Mouse (Mus musculus): ENCODE results near the gene Stx5a. TPM values are rescaled to one million over a fixed set of nuclear protein-coding genes. Genes with fewer than 3 reads are reported as not detected.
A peak's percentile ranks its signal among the peaks of the same experiment; 100 is the strongest.

Stx5a gene
- total RNA-seq, 2 experiments from 2014 or later, result 37.4 to 40.5 TPM

DNA sequence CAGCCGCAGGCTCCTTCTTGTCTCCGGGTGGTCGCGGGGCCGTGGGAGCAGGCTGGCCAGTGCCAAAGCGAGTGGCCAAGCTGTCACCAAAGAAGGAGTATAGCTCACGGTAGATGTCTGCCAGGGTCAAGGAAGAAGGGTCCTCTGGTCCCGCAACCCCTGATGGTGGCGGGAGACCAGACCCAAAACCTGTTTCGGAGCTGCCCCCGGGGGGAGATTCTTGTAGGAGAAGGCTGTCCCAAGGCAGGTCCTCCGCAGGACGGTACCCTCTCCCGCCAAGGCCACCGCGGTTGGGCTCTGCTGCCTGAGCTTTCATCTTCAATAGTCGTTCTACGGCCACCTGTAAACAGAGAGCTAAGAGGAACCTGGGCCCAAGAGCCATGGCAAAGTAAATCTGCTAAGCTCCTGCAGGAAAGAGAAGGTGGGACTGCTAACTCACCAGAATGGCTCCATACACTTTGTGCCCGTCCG lies 33.8 kb downstream of the Stx5a start:
- intact Hi-C loops (cut with DNase I), result loop anchor here (5.0 kb wide), 1 partner anchor 42 kb away; the partner anchor contains the start of gene Ttc9c
- no peak for DNase-seq

DNA sequence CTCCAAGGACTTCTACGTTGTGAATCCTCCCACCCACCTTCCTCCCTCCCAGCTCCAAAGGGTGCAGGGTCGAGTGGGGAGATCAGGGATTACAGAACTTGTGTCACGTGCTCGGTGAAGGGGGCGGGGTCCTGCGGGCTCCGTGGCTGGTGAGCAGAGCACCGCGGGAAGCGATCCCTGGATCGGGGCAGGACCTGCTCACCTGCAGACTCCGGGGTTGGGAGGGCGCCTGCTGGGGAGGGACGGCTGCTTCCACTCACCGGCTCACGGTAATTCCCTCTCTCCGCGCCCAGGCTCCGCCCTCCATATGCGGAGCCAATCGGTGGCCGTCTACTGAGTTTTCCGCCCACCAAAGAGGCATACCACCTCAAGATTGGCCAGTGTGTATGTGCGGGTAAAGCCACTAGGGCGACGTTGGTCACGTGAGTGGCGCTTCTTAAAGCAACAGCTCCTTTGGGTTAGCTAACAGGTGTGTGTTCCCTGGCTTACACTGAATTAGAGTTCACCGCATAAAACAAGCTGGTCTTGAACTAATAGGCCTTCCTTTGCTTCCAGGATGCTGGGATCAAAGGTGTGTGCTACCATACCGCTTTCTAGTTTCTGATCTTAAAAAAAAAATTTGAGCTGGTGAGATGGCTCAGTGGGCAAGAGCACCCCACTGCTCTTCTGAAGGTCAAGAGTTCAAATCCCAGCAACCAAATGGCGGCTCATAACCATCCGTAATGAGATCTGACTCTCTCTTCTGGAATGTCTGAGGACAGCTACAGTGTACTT lies 45.0 kb downstream of the Stx5a start, which contains the start of gene Taf6l:
Taf6l (minus strand) TSS at position 410 of the 774 bp plus-strand sequence.
- DNase-seq, result peak; percentile 85 to 91
- intact Hi-C loops (cut with DNase I), result no loop called here

- no peak for DNase-seq
- intact Hi-C loops (cut with DNase I), result no loop called here
Measured at GRCm38 (mm10) chr19:8788521-8788920, 47.3 kb downstream of the Stx5a start.

GRCm38 (mm10) chr19:8789171-8789570 lies 48.0 kb downstream of the Stx5a start:
- DNase-seq, result no peak
- intact Hi-C loops (cut with DNase I), result no loop called here

DNA sequence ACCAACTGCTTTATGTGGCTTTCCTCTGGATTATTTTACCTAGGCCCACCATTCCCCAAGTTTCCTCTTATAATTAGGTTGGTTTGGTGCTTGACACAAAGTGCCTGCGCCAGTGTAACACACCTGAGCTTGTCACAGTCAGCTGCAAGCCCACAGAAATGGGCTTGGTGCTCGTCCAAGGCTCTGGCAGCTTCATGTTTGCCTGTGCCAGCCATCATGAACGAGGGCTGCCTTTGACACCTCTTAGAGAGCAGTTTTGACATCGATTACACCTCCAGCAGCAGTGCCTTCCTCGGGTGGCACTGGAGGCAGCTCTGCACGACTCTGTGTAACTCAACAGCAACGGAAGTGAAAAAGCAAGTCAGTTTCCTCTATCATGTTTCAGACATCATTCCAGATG lies 49.0 kb downstream of the Stx5a start:
- no peak for DNase-seq
- intact Hi-C loops (cut with DNase I), result no loop called here

- DNase-seq, result peak; percentile 91 to 92
- intact Hi-C loops (cut with DNase I), result no loop called here
Measured at GRCm38 (mm10) chr19:8798264-8798946, 57.2 kb downstream of the Stx5a start, which contains the start of gene Polr2g. Gene Polr2g (minus strand): TSS chr19:8798577.

DNA sequence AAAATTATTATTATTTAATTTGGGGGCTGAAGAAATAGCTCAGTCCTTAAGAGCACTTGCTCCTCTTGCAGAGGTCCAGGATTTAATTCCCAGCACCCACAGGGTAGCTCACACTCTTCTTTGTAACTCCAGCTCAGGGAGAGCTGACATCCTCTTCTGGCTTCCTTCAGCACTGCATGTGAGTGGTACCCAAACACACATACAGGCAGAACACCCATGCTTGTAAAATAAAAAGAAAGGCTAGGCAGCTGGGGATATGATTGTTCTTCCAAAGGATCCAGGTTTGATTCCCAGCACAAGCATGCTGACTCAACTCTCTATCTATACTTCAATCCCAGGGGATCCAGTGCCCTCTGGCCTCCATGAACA lies 57.7 kb downstream of the Stx5a start:
- DNase-seq, result no peak
- intact Hi-C loops (cut with DNase I), result no loop called here

DNA sequence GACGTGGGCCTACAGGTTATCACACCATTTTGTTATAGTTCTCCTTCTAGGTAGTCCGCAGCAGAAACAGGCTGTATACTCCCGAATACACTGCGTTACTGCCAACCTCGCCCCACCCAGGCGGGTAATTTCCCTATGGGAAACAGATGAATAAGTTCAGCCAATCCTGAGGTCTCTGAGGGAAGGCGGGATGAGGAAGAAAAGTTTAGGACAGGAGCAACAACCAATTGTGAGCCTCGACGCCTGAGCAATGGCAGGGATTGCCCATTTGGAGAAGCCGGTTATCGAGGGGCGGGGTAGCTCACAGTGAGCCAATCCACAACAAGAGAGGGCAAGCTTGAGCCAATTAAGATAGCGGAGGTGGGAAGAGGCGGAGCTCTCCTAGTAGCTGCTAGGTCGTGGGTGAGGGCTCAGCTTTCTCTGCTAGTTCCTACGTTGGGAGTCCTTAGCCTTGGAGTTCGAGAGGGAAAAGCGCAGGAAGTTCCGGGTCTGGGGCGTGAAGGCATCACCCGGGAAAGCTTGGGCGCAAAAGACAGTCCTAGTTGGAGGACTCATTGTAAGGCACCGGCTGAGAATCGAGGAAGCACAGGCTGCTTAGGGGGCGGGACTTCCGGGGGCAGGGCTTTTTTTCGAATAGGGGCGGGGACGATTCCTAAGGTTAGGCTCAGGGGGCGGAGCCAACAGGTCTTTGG lies 61.1 kb downstream of the Stx5a start, which contains the start of gene Zbtb3:
Zbtb3 (plus strand) TSS at position 426 of the 692 bp plus-strand sequence.
- peak; percentile 88 to 90 for DNase-seq
- intact Hi-C loops (cut with DNase I), result loop anchor here (2.0 to 5.0 kb wide), 2 partner anchors 15 to 60 kb away; partner anchors contain the start of genes 1700092M07Rik and Stx5a

DNA sequence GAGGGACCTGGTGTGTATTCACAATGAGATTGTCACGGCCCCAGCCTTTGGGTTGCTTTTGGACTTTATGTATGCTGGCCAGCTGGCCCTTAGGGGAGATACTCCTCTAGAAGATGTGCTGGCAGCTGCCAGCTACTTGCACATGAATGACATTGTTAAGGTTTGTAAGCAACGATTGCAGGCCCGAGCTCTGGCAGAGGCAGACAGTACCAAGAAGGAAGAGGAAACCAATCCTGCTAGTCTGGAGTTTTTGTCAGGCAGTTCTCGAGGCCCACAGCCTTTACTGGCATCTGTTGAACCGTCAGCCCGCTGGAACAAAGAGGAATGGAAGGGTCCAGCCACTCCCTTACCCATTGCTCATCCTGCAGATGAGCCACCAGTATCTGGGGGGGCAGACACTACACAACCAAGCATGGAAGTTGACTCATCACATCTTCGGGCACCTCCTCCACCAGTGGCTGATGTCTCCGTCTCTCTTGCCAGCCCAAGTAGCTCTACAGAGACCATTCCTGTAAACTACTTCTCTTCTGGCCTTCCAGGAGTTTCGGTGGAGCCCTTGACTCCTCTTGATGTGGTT lies 62.1 kb downstream of the Stx5a start:
- intact Hi-C loops (cut with DNase I), result loop anchor here (2.0 to 5.0 kb wide), 2 partner anchors 14 to 61 kb away; partner anchors contain the start of genes 1700092M07Rik and Stx5a
- no peak for DNase-seq

DNA sequence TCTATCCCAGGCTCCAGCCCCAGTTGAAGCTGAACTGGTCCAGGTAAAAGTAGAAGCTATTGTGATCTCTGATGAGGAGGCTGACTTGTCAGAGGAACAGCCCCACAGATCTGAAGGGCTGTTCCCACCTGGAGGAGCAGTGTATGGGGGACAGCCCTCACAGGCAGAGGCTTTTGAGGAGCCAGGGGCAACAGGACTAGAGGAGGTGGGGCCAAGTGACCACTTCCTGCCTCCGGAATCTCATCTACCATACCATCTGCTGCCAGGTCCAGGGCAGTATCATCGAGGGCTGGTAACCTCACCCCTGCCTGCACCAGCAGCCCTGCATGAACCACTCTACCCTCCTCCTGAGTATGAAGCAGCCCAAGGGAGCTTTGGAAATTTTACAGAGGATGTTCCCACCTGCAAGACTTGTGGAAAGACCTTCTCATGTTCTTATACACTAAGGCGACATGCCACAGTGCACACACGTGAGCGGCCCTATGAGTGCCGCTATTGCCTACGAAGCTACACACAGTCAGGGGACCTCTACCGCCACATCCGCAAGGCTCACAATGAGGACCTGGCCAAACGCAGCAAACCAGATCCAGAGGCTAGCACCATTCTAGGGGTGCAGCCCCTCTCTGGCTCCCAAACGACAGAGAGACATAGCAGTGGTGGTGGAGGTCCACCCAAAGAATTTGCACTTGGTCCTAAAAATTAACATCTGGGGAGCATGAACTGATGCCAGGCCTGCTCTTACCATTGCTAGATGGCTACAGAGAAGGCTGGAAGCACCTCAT lies 62.9 kb downstream of the Stx5a start:
- DNase-seq, result no peak
- intact Hi-C loops (cut with DNase I), result loop anchor here (2.0 to 5.0 kb wide), 2 partner anchors 13 to 62 kb away; partner anchors contain the start of genes 1700092M07Rik and Stx5a

Small RNAs within 50 kb of the gene (microRNA-seq; reads per million reads assigned to microRNA genes)
- 0 reads per million in 2 experiments for gene Mir6992

Other genes starting within 250 kb of the Stx5a start
- gene Slc22a8, start 150.2 kb upstream of the Stx5a start, total RNA-seq (2021), result under 1 TPM; 0.05 to 0.17 TPM
- gene Slc22a6, start 123.4 kb upstream of the Stx5a start, total RNA-seq (2021), result not detected
- under 1 TPM in 1 of 2 experiments, not detected in 1; 0.05 TPM for gene Chrm1, start 77.6 kb upstream of the Stx5a start, total RNA-seq (2021)
- 10 to 100 TPM; 39.8 to 50.9 TPM for gene Slc3a2, start 18.0 kb upstream of the Stx5a start, total RNA-seq (2021)
- gene Wdr74, start 5.6 kb upstream of the Stx5a start, total RNA-seq (2021), result 10 to 100 TPM; 19.1 to 20.1 TPM
- gene 1700092M07Rik, start 695 bp upstream of the Stx5a start, total RNA-seq (2021), result under 1 TPM in 1 of 2 experiments, not detected in 1; 0.95 TPM
- gene Nxf1, start 15.7 kb downstream of the Stx5a start, total RNA-seq (2021), result 10 to 100 TPM; 59.3 to 59.5 TPM
- 100 to 1,000 TPM; 110 to 121 TPM for gene Tmem223, start 29.6 kb downstream of the Stx5a start, total RNA-seq (2021)
- 10 to 100 TPM; 15.7 to 17.9 TPM for gene Tmem179b, start 33.1 kb downstream of the Stx5a start, total RNA-seq (2021)
- 1 to 10 TPM; 7.2 to 8.9 TPM for gene Taf6l, start 45.0 kb downstream of the Stx5a start, total RNA-seq (2021)
- gene Polr2g, start 57.2 kb downstream of the Stx5a start, total RNA-seq (2021), result 10 to 100 TPM; 53.9 to 63.0 TPM
- gene Zbtb3, start 61.1 kb downstream of the Stx5a start, total RNA-seq (2021), result 1 to 10 TPM; 1.2 to 2.3 TPM
- gene Ttc9c, start 77.9 kb downstream of the Stx5a start, total RNA-seq (2021), result 10 to 100 TPM; 15.1 to 15.4 TPM
- 10 to 100 TPM; 48.5 to 51.1 TPM for gene Hnrnpul2, start 78.6 kb downstream of the Stx5a start, total RNA-seq (2021)
- not detected for gene AC129217.1, start 88.4 kb downstream of the Stx5a start, total RNA-seq (2021)
- gene Bscl2, start 96.1 kb downstream of the Stx5a start, total RNA-seq (2021), result 10 to 100 TPM; 21.3 to 28.0 TPM
- not detected for gene Gng3, start 97.8 kb downstream of the Stx5a start, total RNA-seq (2021)
- 1 to 10 TPM; 3.4 to 5.4 TPM for gene Lrrn4cl, start 109.4 kb downstream of the Stx5a start, total RNA-seq (2021)
- 100 to 1,000 TPM; 109 to 116 TPM for gene Ubxn1, start 130.1 kb downstream of the Stx5a start, total RNA-seq (2021)
- 10 to 100 TPM; 53.3 to 53.8 TPM for gene Uqcc3, start 139.5 kb downstream of the Stx5a start, total RNA-seq (2021)
- gene Lbhd1, start 142.3 kb downstream of the Stx5a start, total RNA-seq (2021), result 1 to 10 TPM; 3.9 to 6.1 TPM
- not detected for gene Gm49403, start 142.5 kb downstream of the Stx5a start, total RNA-seq (2021)
- gene 1810009A15Rik, start 147.4 kb downstream of the Stx5a start, total RNA-seq (2021), result 10 to 100 TPM; 16.0 to 16.4 TPM
- gene Gm49416, start 147.5 kb downstream of the Stx5a start, total RNA-seq (2021), result 1 to 10 TPM in 1 of 2 experiments, not detected in 1; 1.2 TPM
- gene Ints5, start 151.6 kb downstream of the Stx5a start, total RNA-seq (2021), result 10 to 100 TPM; 12.3 to 12.9 TPM
- 10 to 100 TPM; 60.6 to 63.7 TPM for gene Ganab, start 156.7 kb downstream of the Stx5a start, total RNA-seq (2021)
- gene B3gat3, start 179.0 kb downstream of the Stx5a start, total RNA-seq (2021), result 10 to 100 TPM; 37.1 to 38.0 TPM
- 10 to 100 TPM; 12.4 to 12.7 TPM for gene Rom1, start 187.9 kb downstream of the Stx5a start, total RNA-seq (2021)
- gene Eml3, start 188.1 kb downstream of the Stx5a start, total RNA-seq (2021), result 10 to 100 TPM; 12.5 to 16.2 TPM
- 10 to 100 TPM; 42.1 to 44.8 TPM for gene Mta2, start 200.5 kb downstream of the Stx5a start, total RNA-seq (2021)
- gene Tut1, start 212.4 kb downstream of the Stx5a start, total RNA-seq (2021), result 1 to 10 TPM; 7.6 TPM
- gene Eef1g, start 225.6 kb downstream of the Stx5a start, total RNA-seq (2021), result 100 to 1,000 TPM; 220 to 273 TPM
- 100 to 1,000 TPM; 288 to 310 TPM for gene Ahnak, start 247.9 kb downstream of the Stx5a start, total RNA-seq (2021)

Measured in heart, postnatal 14 days (tissue).